Mouse (Mus musculus): ENCODE data around the gene Eif4g1. TPM values are rescaled to one million over a fixed set of nuclear protein-coding genes. Genes with fewer than 3 reads are reported as not detected.

The Eif4g1 gene
- 73.9 and 94.5 TPM in 2 replicates for polyA plus RNA-seq (2015; fragmentation: Nextera tagmentation; extraction: Ambion mirVana)

GRCm38 (mm10) chr16:20668013-20668412 is at the start of gene Eif4g1:
Eif4g1 (plus strand) TSS chr16:20668313.

GRCm38 (mm10) chr16:20621191-20621990 is 46.7 kb upstream of the Eif4g1 start, which contains the start of gene Camk2n2:
Camk2n2 (minus strand) TSS chr16:20621287.

GRCm38 (mm10) chr16:20629731-20630634 is 38.1 kb upstream of the Eif4g1 start, which contains the start of gene Ece2:
Ece2 (plus strand) TSS chr16:20629828.

GRCm38 (mm10) chr16:20651076-20651946 is 16.8 kb upstream of the Eif4g1 start, which contains the start of gene Psmd2:
Psmd2 (plus strand) TSS chr16:20651652.

GRCm38 (mm10) chr16:20693111-20693701 is 25.1 kb downstream of the Eif4g1 start, which contains the start of gene Fam131a:
Fam131a (plus strand) TSS chr16:20693241.

GRCm38 (mm10) chr16:20717181-20717977 is 49.3 kb downstream of the Eif4g1 start, which contains the start of the genes Polr2h and Clcn2:
Polr2h (plus strand) TSS chr16:20717665.
Clcn2 (minus strand) TSS chr16:20717746.

GRCm38 (mm10) chr16:20732925-20733730 is 65.0 kb downstream of the Eif4g1 start, which contains the start of gene Chrd:
Chrd (plus strand) TSS chr16:20733127.

GRCm38 (mm10) chr16:20733731-20734730 is 65.9 kb downstream of the Eif4g1 start, which contains the start of gene Thpo:
Thpo (minus strand) TSS chr16:20734511.

Other genes starting within 250 kb of the Eif4g1 start
- 32.8 and 40.6 TPM in 2 replicates for gene Abcc5, start 241.9 kb upstream of the Eif4g1 start, polyA plus RNA-seq (2015; fragmentation: Nextera tagmentation; extraction: Ambion mirVana)
- 60.8 and 62.9 TPM in 2 replicates for gene Eif2b5, start 169.5 kb upstream of the Eif4g1 start, polyA plus RNA-seq (2015; fragmentation: Nextera tagmentation; extraction: Ambion mirVana)
- gene Dvl3, start 151.3 kb upstream of the Eif4g1 start, polyA plus RNA-seq (2015; fragmentation: Nextera tagmentation; extraction: Ambion mirVana), result 14.3 and 18.0 TPM in 2 replicates
- 460 and 512 TPM in 2 replicates for gene Ap2m1, start 132.8 kb upstream of the Eif4g1 start, polyA plus RNA-seq (2015; fragmentation: Nextera tagmentation; extraction: Ambion mirVana)
- 41.1 and 47.2 TPM in 2 replicates for gene Abcf3, start 119.7 kb upstream of the Eif4g1 start, polyA plus RNA-seq (2015; fragmentation: Nextera tagmentation; extraction: Ambion mirVana)
- gene Vwa5b2, start 78.8 kb upstream of the Eif4g1 start, polyA plus RNA-seq (2015; fragmentation: Nextera tagmentation; extraction: Ambion mirVana), result 5.4 and 9.7 TPM in 2 replicates
- gene Eef1akmt4, start 56.7 kb upstream of the Eif4g1 start, polyA plus RNA-seq (2015; fragmentation: Nextera tagmentation; extraction: Ambion mirVana), result 11.8 and 16.2 TPM in 2 replicates
- not detected in 2 replicates for gene Gm49333, start 56.7 kb upstream of the Eif4g1 start, polyA plus RNA-seq (2015; fragmentation: Nextera tagmentation; extraction: Ambion mirVana)
- 17.8 and 26.2 TPM in 2 replicates for gene Alg3, start 56.6 kb upstream of the Eif4g1 start, polyA plus RNA-seq (2015; fragmentation: Nextera tagmentation; extraction: Ambion mirVana)
- gene Camk2n2, start 47.0 kb upstream of the Eif4g1 start, polyA plus RNA-seq (2015; fragmentation: Nextera tagmentation; extraction: Ambion mirVana), result 3.7 and 7.8 TPM in 2 replicates
- gene Ece2, start 38.5 kb upstream of the Eif4g1 start, polyA plus RNA-seq (2015; fragmentation: Nextera tagmentation; extraction: Ambion mirVana), result 2.9 and 3.8 TPM in 2 replicates
- gene Psmd2, start 16.7 kb upstream of the Eif4g1 start, polyA plus RNA-seq (2015; fragmentation: Nextera tagmentation; extraction: Ambion mirVana), result 156 and 204 TPM in 2 replicates
- gene Fam131a, start 24.9 kb downstream of the Eif4g1 start, polyA plus RNA-seq (2015; fragmentation: Nextera tagmentation; extraction: Ambion mirVana), result 10.6 and 14.7 TPM in 2 replicates
- 137 and 171 TPM in 2 replicates for gene Polr2h, start 49.4 kb downstream of the Eif4g1 start, polyA plus RNA-seq (2015; fragmentation: Nextera tagmentation; extraction: Ambion mirVana)
- gene Clcn2, start 49.4 kb downstream of the Eif4g1 start, polyA plus RNA-seq (2015; fragmentation: Nextera tagmentation; extraction: Ambion mirVana), result 13.3 and 27.2 TPM in 2 replicates
- gene Chrd, start 64.8 kb downstream of the Eif4g1 start, polyA plus RNA-seq (2015; fragmentation: Nextera tagmentation; extraction: Ambion mirVana), result 5.3 and 9.5 TPM in 2 replicates
- 1.5 and 2.5 TPM in 2 replicates for gene Thpo, start 66.2 kb downstream of the Eif4g1 start, polyA plus RNA-seq (2015; fragmentation: Nextera tagmentation; extraction: Ambion mirVana)